Mouse (Mus musculus): ENCODE data around the gene Rpp25.
A peak's percentile ranks its signal among the peaks of the same experiment; 100 is the strongest.

Gene Rpp25

GRCm38 (mm10) chr9:57503622-57504380 is at the start of gene Rpp25:
TSS of gene Rpp25 (plus strand) at chr9:57504026.
- DNase-seq (ENCODE audit: low read depth, low spot score): no peak

GRCm38 (mm10) chr9:57459707-57460106 is 44.1 kb upstream of the Rpp25 start:
- DNase-seq (ENCODE audit: low read depth, low spot score): no peak

GRCm38 (mm10) chr9:57462866-57463265 is 41.0 kb upstream of the Rpp25 start:
- DNase-seq (ENCODE audit: low read depth, low spot score): no peak

- no peak for DNase-seq (ENCODE audit: low read depth, low spot score)
Measured at GRCm38 (mm10) chr9:57466101-57466500, 37.7 kb upstream of the Rpp25 start.

GRCm38 (mm10) chr9:57467271-57467771 is 36.5 kb upstream of the Rpp25 start:
- DNase-seq (ENCODE audit: low read depth, low spot score): peak; percentile 36

- peak; percentile 82 for DNase-seq (ENCODE audit: low read depth, low spot score)
Measured at GRCm38 (mm10) chr9:57467896-57468549, 35.8 kb upstream of the Rpp25 start, which contains the start of gene Scamp5. TSS of gene Scamp5 (minus strand) at chr9:57468060.

GRCm38 (mm10) chr9:57468914-57469313 is 34.9 kb upstream of the Rpp25 start:
- DNase-seq (ENCODE audit: low read depth, low spot score): peak; percentile 22

GRCm38 (mm10) chr9:57485774-57486173 is 18.1 kb upstream of the Rpp25 start:
- no peak for DNase-seq (ENCODE audit: low read depth, low spot score)

GRCm38 (mm10) chr9:57487807-57488206 is 16.0 kb upstream of the Rpp25 start:
- DNase-seq (ENCODE audit: low read depth, low spot score): no peak

GRCm38 (mm10) chr9:57493532-57493931 is 10.3 kb upstream of the Rpp25 start:
- DNase-seq (ENCODE audit: low read depth, low spot score): no peak

- no peak for DNase-seq (ENCODE audit: low read depth, low spot score)
Measured at GRCm38 (mm10) chr9:57494970-57495369, 8.9 kb upstream of the Rpp25 start.

GRCm38 (mm10) chr9:57497236-57497635 is 6.6 kb upstream of the Rpp25 start:
- DNase-seq (ENCODE audit: low read depth, low spot score): no peak

GRCm38 (mm10) chr9:57498536-57498935 is 5.3 kb upstream of the Rpp25 start:
- DNase-seq (ENCODE audit: low read depth, low spot score): no peak

GRCm38 (mm10) chr9:57501452-57501851 is 2.4 kb upstream of the Rpp25 start:
- no peak for DNase-seq (ENCODE audit: low read depth, low spot score)

- DNase-seq (ENCODE audit: low read depth, low spot score): no peak
Measured at GRCm38 (mm10) chr9:57501861-57502260, 2.0 kb upstream of the Rpp25 start.

- no peak for DNase-seq (ENCODE audit: low read depth, low spot score)
Measured at GRCm38 (mm10) chr9:57502911-57503621, 760 bp upstream of the Rpp25 start.

- DNase-seq (ENCODE audit: low read depth, low spot score): no peak
Measured at GRCm38 (mm10) chr9:57504381-57504700, 515 bp downstream of the Rpp25 start.

- no peak for DNase-seq (ENCODE audit: low read depth, low spot score)
Measured at GRCm38 (mm10) chr9:57504891-57505290, 1.1 kb downstream of the Rpp25 start.

- no peak for DNase-seq (ENCODE audit: low read depth, low spot score)
Measured at GRCm38 (mm10) chr9:57505700-57506099, 1.9 kb downstream of the Rpp25 start.

GRCm38 (mm10) chr9:57510577-57510976 is 6.8 kb downstream of the Rpp25 start:
- no peak for DNase-seq (ENCODE audit: low read depth, low spot score)

- DNase-seq (ENCODE audit: low read depth, low spot score): no peak
Measured at GRCm38 (mm10) chr9:57517113-57517512, 13.3 kb downstream of the Rpp25 start.

GRCm38 (mm10) chr9:57520375-57521055 is 16.7 kb downstream of the Rpp25 start:
- DNase-seq (ENCODE audit: low read depth, low spot score): no peak

Measured in brain, embryonic 18.5 days (tissue).